Mouse (Mus musculus) kidney, adult 8-10 months (tissue): Measurements from ENCODE around the gene Ube2j1.

ENCODE experiments used
- DNase-seq, 2 experiments: peaks; one replicate each; pipeline ENCODE4 v3.0.0; 2022

Ube2j1 gene

DNA sequence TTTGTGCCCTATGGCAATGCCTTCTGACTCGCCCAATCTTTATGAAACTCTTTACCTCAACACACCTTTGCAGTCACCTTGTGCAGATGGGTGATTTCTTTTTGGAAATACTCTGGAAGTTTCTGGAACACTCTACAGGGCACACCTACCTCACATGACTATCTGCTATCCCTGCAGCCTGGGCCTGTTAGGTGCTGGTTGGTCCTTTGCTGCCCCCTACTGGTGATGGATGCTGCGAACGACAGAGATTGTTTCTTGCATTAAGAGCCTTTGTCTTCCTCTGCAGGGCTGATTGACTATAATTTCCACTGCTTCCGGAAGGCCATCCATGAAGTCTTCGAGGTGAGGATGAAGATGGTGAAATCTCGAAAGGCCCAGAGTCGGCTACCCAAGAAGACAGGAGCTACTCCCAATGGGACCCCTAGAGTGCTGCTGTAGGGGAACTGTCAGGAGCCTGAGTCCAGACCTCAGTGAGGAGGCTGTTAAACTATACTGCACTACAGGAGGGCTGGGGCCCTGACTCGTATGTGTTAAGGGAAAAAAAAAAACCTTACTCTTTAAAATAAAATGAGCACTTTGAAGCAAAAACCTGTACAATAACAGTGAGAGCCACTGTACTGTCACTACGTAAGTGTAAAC, 12.7 kb upstream of the Ube2j1 start:
- peak; percentile 80 to 92 for DNase-seq

DNA sequence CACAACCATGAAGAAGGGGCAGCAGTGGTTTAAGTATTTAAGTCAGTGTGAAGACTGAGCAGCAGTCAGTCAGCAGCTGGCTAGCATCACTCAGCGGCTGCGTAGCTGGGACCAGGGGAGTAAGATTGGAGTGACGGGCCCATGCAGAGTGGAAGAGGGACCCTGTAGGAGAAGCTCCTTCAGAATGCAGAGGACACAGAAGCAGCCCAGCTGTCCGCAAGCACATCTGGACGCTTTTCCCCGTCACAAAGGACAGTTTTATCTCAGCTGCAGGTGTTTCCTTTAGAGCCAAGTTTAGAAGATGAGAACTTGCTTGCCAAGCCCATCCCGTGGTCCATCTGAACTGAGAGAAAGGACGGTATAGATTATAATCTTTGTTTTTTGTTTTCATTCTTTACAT, 6.8 kb upstream of the Ube2j1 start:
- no peak for DNase-seq

DNA sequence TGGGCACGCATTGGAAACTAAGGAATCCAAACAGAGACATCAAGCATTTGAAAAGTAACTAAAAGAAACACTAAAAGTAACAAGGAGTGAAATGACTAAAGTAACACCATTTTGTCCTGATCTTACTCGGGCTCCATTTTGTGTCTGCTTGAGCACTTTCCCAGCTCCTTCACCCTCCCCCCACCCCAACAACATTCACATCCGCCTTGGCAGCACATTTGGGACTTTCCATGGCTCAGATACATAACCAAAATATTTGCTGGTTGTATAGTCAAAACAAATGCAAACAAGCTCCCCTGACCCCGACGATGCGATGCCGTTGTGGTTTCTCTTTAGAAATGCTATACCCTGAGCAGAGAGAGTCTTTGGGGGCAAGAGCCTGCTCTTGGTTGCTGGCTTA, 2.1 kb upstream of the Ube2j1 start:
- DNase-seq = no peak

DNA sequence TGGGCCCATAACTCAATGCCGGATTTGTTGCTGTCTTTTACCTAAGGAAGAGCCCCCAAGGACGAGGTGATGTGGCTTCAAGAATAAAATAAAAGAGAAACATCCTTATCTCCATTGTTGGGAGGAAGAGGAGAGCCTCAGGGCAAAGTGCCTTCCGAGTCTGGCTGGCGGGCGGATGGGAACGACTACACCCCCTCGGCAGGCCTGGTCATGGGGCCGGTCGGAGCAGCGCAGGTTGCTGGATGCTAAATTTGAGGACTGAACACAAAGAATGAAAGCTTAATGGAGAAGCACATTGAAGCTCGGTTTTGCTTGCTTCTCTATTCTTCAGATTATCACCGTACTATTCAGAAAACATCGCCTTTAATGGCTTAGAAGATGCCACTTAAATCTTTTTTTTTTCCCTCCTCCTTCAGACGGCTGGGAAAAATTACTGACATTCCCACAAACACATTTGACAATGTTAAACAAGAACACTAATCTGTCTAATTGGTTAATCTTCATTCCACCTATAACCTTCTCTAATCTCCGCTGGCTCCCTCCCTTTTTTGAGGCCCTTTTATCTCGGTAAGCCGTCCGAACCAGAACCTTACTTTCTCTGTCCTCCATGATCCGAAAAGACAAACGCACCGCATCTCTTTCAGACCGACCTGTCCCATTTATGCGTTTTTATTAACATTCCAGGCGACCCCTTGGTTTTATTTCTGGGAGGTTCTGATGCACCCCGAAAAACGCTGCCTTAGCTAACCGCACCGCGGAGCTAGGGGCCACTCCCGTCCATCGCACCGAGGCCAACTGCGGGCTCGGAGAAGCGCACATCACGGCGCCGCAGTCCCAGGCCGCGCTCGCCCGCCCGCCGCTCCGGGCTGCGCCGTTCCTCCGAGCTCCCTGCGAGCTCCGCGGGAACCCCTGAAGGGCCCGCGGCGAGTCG, 687 bp upstream of the Ube2j1 start:
- DNase-seq = no peak

DNA sequence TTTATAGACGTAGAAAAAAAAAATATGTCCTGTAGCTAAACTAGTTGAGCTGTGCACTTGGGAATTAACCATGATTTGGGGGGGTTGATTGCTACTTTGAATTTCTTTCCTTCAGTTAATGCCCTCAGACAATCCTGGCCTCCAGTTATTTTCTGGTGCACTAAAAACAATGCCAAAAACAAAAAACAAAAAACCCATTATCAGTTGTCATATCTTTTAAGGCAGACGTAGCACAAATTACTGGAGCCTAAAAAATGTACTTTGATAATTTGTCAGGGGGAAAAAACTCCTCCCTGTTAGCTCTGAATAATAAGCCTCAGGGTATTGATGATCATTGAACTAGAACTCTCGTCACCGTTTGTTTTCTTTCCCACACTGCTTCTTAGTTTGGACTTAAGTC, 829 bp downstream of the Ube2j1 start:
- DNase-seq = no peak

DNA sequence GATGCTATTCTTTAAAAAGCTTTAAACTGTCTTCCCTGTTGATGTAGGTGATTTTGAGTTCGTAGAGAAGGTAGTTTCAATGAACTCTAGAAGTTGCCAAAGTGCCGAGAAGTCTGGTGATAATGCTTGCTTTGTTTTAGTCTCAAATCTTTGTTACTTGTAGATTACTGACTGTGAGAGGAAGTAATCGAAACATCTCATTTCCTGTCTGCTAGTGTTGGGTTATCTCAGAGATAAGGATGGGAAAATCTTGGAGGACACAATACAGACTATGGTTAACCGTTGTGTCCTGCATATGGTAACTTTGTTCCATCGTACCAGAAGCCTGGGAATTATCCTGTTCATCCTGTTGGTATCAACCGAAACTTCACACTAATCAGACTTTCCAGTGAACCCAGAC, 2.3 kb downstream of the Ube2j1 start:
- no peak for DNase-seq

DNA sequence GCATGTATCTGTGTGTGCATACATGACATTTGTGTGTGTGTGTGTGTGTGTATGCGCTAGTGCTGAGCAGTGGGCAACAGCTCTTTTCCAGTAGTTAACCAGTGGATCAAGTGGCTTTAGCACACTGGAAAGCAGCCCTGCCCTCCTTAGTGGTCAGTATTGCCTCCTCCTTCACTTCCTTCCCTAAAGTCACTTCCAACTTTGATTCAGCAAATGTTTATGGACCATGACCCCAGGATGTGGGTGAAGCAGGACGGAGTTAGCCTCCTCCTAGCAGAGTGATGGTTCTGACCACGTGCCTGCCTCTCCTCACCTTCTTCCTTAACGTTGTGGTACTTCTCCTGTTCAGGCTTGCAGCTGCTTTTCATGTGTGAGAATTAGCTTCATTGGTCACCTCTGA, 8.6 kb downstream of the Ube2j1 start:
- no peak for DNase-seq

DNA sequence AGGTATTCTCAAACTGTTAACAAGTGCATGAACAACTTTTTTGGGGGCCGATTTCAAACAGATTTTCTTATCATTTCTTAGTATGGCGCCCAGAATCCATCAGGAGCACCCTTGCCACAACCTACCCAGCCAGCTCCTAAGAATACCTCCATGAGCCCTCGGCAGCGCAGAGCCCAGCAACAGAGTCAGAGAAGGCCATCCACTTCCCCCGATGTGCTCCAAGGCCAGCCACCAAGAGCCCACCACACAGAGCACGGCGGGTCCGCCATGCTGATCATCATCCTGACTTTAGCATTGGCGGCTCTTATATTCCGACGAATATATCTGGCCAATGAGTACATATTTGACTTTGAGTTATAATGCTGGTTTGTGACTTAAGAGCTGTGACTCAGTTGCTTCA, 18.4 kb downstream of the Ube2j1 start:
- DNase-seq = no peak

DNA sequence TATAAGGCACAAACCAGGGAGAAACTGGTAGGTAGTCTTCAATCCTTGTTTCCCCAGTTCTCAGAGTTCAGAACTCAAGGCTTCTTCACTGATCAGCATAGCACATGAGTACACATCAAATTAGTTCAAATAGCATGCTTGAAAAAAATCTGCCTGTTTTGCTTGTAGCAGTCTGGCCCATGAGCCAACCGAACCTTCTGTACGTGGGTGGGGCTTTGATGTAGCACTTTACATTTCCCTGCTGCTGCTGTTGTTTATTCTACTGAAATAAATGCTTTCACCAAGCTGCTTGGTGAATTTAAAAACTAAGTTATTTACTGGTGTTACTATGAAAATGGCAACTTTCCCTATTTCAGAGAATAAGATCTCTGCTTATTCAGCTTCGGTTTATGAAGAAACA, 20.8 kb downstream of the Ube2j1 start:
- DNase-seq = no peak

DNA sequence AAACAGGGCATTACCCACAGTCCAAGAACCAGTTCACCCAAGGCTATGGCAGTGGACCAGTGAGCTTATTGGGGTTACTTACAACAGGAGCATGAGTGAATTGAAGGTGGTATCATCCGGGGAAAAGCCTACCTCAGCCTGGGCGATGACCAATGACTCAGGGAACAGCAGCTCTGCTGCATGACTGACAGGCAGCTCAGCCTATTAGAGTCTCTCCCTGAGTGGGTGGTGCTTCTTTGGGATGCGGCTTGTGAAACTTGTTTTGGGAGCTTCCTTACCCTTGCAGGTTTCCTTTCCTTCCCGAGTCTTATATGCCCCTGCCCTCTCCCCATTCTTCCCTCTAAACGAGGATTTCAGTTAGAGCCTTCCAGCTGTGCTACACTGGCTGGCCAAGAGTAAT, 21.4 kb downstream of the Ube2j1 start:
- no peak for DNase-seq

DNA sequence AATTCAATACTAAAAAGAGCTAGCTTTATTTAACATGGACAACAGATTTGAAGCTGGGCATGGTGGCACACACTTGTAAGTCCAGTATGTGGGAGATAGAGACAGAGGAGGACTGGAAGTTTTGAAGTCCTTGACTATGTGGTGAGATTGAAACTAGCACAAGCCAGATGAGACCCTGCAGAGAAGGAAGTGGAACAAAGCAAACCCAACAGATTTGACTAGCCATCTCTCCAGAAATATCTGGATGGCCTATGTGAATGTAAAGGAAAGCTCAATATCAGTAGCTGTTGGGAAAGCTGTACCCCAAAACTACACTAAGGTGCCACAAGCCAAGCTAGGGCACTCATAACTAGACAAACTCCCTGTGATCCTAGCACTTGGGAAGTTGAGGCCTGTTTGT, 23.2 kb downstream of the Ube2j1 start:
- no peak for DNase-seq

DNA sequence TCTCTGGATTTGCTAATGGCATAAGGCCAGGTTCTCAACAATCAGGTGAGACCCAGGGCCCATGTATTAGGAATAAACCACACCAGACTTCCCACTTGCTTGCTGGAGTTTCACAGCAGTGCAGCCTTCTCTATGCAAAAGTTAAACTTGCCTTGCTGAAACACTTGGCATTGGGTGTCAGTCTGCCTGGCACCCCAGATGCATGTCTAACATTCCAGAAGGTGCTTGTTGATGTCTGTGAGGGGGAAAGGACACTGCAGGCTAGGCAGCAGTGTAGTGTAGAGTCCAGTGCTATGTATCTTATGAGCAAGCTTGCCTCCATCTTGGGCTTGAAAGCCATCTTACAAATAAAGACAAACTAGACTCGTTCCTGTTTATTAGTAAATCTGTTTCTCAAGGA, 25.1 kb downstream of the Ube2j1 start:
- DNase-seq = no peak

DNA sequence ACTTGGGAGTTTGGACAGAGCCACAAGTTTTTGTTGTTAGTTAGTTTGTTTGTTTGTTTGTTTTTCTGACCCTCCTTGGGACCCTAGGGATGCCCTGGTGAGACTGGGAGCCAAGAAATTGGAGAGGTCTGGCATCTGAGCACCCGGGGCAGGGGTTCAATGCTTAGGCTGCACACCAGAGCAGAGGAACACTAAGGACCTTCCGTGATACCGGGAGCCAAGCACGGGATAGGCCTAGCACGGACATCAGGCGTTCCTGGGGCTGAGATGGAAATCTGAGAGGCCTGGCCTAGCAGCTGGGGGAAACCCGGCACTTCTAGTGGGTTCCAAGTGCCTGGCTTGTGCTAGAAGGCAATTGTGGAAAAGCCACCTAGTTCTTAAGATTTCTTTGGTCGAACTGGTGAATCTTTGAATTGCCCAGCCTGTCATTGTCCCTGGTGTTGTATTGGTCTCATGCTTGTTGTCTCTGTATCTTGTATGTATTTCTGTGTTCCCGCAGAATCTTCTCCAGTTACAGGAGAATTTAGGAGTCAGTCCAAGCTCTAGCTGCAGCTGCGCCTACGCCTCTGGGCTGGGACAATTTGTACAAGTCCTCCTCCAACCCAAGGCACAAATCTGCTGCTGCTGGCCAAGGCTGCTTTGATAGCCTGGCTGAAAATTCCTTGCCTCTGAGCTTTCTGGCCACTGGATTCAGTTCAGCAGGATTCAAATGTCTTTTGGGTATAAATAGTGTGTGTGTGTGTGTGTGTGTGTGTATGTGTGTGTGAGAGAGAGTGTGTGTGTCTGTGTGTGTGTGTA, 26.9 kb downstream of the Ube2j1 start:
- DNase-seq = no peak

DNA sequence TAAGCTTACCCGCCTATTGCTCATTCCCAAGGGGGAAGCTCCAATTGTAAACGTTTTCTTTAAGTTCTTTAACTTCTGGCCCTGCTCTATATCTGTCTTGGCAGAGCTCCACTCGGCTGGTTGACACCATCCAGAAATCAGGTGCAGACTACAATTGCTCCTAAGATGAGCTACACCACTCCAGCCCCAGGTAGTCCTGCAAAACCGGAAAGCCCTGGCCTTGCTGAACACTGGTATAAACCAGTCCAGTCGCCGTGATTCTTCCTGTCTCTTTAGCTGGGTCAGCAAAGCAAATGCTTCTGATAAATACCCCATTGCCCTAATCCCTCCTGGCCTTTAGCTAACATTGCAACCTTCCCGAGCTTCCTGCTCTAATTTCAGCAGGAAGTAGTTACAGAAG, 29.9 kb downstream of the Ube2j1 start:
- DNase-seq = no peak

DNA sequence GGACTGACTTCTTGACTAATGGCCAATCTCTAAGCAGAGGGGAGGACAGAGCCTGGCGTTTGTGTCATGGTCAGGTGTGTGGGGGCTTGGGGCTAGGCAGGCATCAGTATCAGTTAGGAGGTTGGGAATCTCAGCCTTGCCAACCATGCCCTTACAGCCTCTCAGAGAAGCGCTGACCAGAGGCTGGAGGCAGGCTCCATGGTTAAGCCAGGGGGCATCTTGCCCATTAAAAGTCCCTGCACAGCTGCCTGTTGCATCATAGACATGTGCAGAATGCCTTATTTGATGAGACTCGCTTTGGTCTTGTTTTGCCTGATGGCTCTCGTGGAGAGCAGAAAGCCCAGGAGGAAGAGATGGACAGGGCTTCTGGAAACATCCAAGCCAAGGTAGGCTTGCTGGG, 31.8 kb downstream of the Ube2j1 start, which contains the start of gene Gabrr2:
Gene Gabrr2 (plus strand): TSS at position 19 of the 400 bp plus-strand sequence.
- no peak for DNase-seq

DNA sequence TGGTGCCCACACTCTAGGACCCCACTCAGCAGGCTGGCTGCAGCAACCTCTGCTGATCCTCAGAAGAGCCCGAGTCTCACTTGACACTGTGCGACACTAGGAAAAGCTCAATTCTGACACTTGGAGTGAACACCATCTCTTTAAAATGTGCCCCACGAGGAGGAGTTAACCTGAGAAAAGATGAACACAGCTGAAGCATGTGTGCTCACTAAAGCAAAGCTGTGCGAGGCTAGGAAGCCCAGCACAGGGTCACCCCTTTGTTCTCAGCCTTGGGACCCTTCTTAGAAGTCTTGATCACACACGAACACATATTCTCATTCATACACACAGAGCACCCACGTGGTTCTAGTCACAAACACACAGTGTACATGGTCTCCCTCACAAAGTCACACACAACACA, 33.8 kb downstream of the Ube2j1 start:
- DNase-seq = no peak

DNA sequence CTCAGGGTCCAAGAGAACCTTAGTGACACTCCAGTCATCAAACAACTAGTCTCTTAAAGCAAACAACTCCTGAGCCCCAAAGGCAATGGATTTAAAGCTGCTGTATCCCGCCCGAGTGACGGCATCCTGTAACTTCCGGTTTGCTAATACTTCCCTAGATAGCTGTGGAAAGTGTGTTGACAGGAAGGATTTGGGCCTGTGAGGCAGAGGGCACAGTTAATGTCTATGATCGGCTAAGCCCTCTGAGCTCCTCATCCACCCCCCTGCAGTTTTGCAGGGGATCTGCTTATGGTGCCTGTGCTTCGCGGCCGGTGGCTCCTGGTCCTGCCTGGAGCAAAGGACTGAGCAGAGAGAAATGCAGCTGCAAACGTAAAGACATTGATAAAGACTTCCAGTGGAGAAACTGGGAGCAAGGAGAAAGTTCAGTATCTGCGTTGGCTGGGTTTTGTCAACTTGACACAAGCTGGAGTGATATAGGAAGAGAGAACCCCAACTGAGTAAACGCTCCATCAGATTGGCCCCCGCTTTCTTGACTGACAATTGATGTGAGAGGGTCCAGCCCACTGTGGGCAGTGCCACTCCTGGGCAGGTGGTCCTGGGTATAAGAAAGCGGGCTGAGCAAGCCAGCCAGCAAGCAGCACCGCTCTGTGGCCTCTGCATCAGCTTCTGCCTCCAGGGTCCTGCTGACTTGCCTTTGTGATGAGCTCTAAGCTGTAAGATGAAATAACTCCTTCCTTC, 35.2 kb downstream of the Ube2j1 start:
- no peak for DNase-seq

DNA sequence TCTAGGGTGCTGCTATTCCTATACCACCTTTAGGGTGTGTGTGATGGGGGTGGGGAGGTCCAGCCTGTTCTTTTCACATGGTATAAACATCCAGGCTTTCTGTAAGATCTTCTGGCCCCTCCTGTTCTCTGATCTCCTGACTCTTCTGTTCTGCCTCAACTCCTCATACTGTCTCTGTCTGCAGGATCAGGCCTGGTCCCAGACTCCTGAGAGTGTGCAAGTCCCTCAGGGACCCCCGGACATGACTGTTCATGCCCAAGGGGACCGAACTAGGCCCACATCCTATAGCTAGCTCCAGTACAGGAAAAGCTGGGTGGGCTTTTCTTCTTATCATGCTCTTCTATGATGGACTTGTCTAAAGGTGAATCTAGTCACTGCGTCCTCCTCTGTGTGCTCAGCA, 36.1 kb downstream of the Ube2j1 start:
- DNase-seq = no peak

DNA sequence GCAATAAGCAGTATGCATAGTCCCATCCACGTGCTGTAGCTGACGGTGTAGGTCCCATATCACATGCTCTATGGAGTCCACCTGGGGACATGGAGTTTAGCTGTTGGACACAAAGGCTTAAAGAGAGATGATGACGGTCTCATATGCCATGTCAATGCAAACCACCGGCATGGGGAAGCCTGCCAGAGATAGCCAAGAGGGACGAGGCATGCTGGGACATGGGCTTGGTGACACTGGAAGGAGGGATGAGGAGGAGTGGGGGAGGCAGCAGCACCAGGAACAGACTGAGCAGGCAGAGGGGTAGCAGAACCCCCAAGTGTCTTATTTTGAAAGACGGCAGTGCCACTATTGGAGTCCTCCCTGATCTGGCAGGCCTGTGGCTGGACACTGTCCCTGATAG, 36.6 kb downstream of the Ube2j1 start:
- no peak for DNase-seq

DNA sequence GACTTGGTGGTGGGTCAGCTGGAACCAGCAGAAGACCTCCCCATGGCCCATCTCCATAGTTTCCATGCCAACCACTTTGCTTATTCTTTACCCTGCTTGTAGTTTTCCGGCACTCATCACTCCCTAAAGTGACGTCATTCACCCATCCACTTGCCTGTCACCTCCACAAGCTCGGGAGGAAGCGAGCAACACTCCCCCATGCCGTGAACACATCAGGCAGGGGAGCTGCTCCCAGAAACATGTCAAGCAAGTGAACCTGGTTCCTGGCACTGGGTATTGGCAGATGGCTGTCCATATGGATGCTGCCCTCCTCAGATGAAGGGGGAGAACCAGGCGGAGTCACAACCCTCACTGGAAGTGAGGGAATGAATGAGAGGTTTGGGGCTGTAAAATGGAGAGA, 37.7 kb downstream of the Ube2j1 start:
- no peak for DNase-seq

DNA sequence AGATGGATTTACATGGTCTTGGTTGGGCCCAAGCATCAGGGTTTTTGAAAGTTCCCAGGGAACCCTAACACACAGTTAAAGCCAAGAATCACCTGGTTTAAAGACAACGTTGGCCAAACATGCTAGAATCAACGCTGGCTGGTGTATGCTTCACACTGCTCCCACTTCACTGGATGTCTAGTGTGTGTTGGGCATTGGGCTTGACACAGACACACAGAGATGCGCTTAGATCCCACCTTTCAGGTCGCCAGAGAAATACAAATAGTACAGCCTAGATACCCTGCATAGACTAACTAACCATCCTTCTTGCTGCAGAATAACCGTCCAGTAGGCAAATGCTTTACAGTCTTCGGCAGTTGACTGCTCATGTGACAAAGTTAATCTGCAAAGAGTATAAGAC, 39.1 kb downstream of the Ube2j1 start:
- no peak for DNase-seq

DNA sequence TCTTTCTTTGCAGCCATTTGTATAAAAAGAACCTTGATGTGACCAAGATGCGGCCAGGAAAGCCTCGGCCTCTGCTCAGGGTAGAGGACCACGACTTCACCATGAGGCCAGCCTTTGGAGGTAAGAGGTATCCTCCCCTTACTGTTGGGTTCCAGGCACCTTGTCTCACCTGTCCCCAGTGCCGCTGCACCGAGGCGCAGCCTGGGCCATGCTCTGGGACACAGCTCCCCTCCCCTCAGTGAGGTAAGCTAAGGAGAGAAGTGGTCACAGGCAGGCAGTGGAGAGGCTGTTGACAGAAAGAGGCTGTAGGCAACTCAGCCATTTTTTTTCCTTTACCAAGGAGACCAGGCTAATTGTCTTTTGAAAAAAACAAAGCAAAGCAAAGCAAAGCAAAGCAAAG, 40.1 kb downstream of the Ube2j1 start:
- no peak for DNase-seq
